In genomic region chr19:42753141-42753917, GRCm38 (mm10) we compare ENCODE assay signal across 9 mouse cellular contexts. TPM values are rescaled to one million over a fixed set of nuclear protein-coding genes. Genes with fewer than 3 reads are reported as not detected.
DNase-seq lines count a peak whose midpoint lies in the region; ATAC-seq lines count a peak whose summit lies in the region.
"Had no signal": no experiment of that assay in that cellular context is flagged by ENCODE, and none has a peak within 500 bp of the region (broad histone marks: within the 10 kb centered on the region; RNA-seq: fewer than 3 reads in every experiment).

No protein-coding gene starts in this region.

- peak overlapping the region; percentile 52; the same call in 1 of the 2 replicates for H3K4me2 ChIP-seq in forebrain, embryonic 11.5 days (ENCODE audit: low read depth, low read length, severe bottlenecking)
- peak overlapping the region; percentile 74 for H3K4me2 ChIP-seq in lung, embryonic 16.5 days (ENCODE audit: low read depth, low read length)

- no peaks in the 10 kb centered on the region for H3K9me3 ChIP-seq in forebrain, embryonic 11.5 days (ENCODE audit: control insufficient read depth, low read length)
- H3K9me3 ChIP-seq in lung, embryonic 16.5 days (ENCODE audit: control insufficient read depth, low read length): no peaks in the 10 kb centered on the region

- no peaks in the 10 kb centered on the region for H3K36me3 ChIP-seq in forebrain, embryonic 11.5 days (ENCODE audit: control insufficient read depth, insufficient read depth, low read length)
- H3K36me3 ChIP-seq in lung, embryonic 16.5 days (ENCODE audit: control insufficient read depth, insufficient read depth, low read length): no peaks in the 10 kb centered on the region

- H3K27me3 ChIP-seq in forebrain, embryonic 11.5 days (ENCODE audit: control insufficient read depth, insufficient read depth, low read length): no peaks in the 10 kb centered on the region
- no peaks in the 10 kb centered on the region for H3K27me3 ChIP-seq in lung, embryonic 16.5 days (ENCODE audit: control insufficient read depth, insufficient read depth, low read depth, low read length)

- H3K4me1 ChIP-seq in forebrain, embryonic 11.5 days (replicated peaks; ENCODE audit: control insufficient read depth, insufficient read depth, low read length): peaks cover 8% of the 10 kb centered on the region
- H3K4me1 ChIP-seq in lung, embryonic 16.5 days (replicated peaks; ENCODE audit: control insufficient read depth, insufficient read depth, low read length): peaks cover 25% of the 10 kb centered on the region

- intact Hi-C loops in heart, postnatal 10 days (cut with DNase I): no loop called here

- H3K4me3 ChIP-seq in forebrain, embryonic 11.5 days (ENCODE audit: low read depth, low read length): no peak overlapping the region
- H3K4me3 ChIP-seq in lung, embryonic 16.5 days (ENCODE audit: low read length): peak overlapping the region; percentile 54

- WGBS in forebrain, embryonic 11.5 days: 39% methylated on average over 11 of the region's 11 CpGs
- 9% methylated on average over 10 of the region's 11 CpGs for WGBS in lung, embryonic 16.5 days

- DNase-seq in right cerebral cortex, postnatal 10 days (ENCODE audit: low spot score in 2 of 2): peak; percentile 57 to 70
- no peak for DNase-seq in right cerebral cortex, postnatal 4 days
- DNase-seq in forebrain, embryonic 11.5 days (ENCODE audit: low spot score): peak; percentile 63
- DNase-seq in heart, postnatal 10 days: peak; percentile 87
- peak; percentile 91 to 95 for DNase-seq in kidney, postnatal 36 days
- no peak for DNase-seq in thymus, postnatal 4 days

- peak; percentile 28; the same call in 1 of the 2 replicates for ATAC-seq in forebrain, embryonic 11.5 days (replicated peaks; ENCODE audit: low FRiP score)
- peak; percentile 68 for ATAC-seq in lung, embryonic 16.5 days (ENCODE audit: low read depth)
- peak; percentile 71 for ATAC-seq in neutrophil, adult 5-6 weeks (ENCODE audit: extremely low read depth, insufficient number of reproducible peaks, low FRiP score, poor library complexity, severe bottlenecking)

- H3K9ac ChIP-seq in forebrain, embryonic 11.5 days (ENCODE audit: low read length): no peak overlapping the region
- H3K9ac ChIP-seq in lung, embryonic 16.5 days (ENCODE audit: low read length): peak overlapping the region; percentile 84

- no peak overlapping the region for H3K27ac ChIP-seq in forebrain, embryonic 11.5 days (ENCODE audit: low read depth, low read length)
- H3K27ac ChIP-seq in lung, embryonic 16.5 days (ENCODE audit: low read length): peak overlapping the region; percentile 96

RNA-seq across cellular contexts. Expression of gene Pyroxd2, which starts 0.8 kb away (rescaled TPM):
- 0.52 and 0.53 TPM in 2 replicates for polyA plus RNA-seq in forebrain, embryonic 11.5 days (2014; fragmentation: Nextera tagmentation; extraction: Ambion mirVana)
- 1 to 10 TPM; 7.3 to 7.5 TPM for total RNA-seq in heart, postnatal 10 days (2021)
- polyA plus RNA-seq in lung, embryonic 16.5 days (2015; fragmentation: Nextera tagmentation; extraction: Ambion mirVana): 6.7 and 6.9 TPM in 2 replicates
- 0.35 and 1.8 TPM in 2 replicates for total RNA-seq in neutrophil, adult 5-6 weeks (2017)
- total RNA-seq: ES-E14 had no signal

RNA-seq across cellular contexts. Expression of gene Hps1, which starts 26.4 kb away (rescaled TPM):
- polyA plus RNA-seq in forebrain, embryonic 11.5 days (2014; fragmentation: Nextera tagmentation; extraction: Ambion mirVana): 17.2 TPM in 2 replicates
- total RNA-seq in heart, postnatal 10 days (2021): 1 to 10 TPM; 2.8 to 3.6 TPM
- polyA plus RNA-seq in lung, embryonic 16.5 days (2015; fragmentation: Nextera tagmentation; extraction: Ambion mirVana): 16.8 and 17.1 TPM in 2 replicates
- total RNA-seq in neutrophil, adult 5-6 weeks (2017): 24.7 and 26.5 TPM in 2 replicates

Comparison
In these comparisons a context has a peak if more than half of its experiments do, and no peak if none do; other contexts are left out.
1. DNase-seq: peak in right cerebral cortex, postnatal 10 days (2 of 2), forebrain, embryonic 11.5 days (single experiment), heart, postnatal 10 days (2 of 2) and kidney, postnatal 36 days (2 of 2); none in right cerebral cortex, postnatal 4 days (single experiment) and thymus, postnatal 4 days (single experiment).
2. Peak in every context shown above with its lines, with median percentiles within 50 percentile points of each other: ATAC-seq.